Mouse (Mus musculus) CH12.LX (cell line): ENCODE measurements around the gene Gltpd2.

Experiments
- BHLHE40 ChIP-seq: IDR thresholded peaks from 2 replicates; pipeline ENCODE4 v1.6.1; 2011; ENCODE audit warnings: mild to moderate bottlenecking, low read depth, low read length, improper control_type of control experiment
- CHD1 ChIP-seq: IDR thresholded peaks from 2 replicates; pipeline ENCODE4 v1.6.1; 2012; ENCODE audit warnings: low read depth, low read length, improper control_type of control experiment, inconsistent platforms
- CTCF ChIP-seq, 2 experiments: IDR thresholded peaks in 1 of 2; conservative IDR thresholded peaks in 1 of 2; 2 replicates each; pipeline ENCODE4 v1.5.1; 2011 to 2012; ENCODE audit warnings: low read depth in 2 of 2, low read length in 2 of 2, improper control_type of control experiment in 1 of 2, inconsistent platforms in 1 of 2, mild to moderate bottlenecking in 1 of 2, moderate library complexity in 1 of 2
- ELF1 ChIP-seq: IDR thresholded peaks from 2 replicates; pipeline ENCODE4 v1.6.1; 2014; ENCODE audit warnings: low read depth, mild to moderate bottlenecking, inconsistent platforms, low read length, improper control_type of control experiment
- EP300 ChIP-seq: IDR thresholded peaks from 2 replicates; pipeline ENCODE4 v1.6.1; 2011; ENCODE audit warnings: low read length, improper control_type of control experiment
- HCFC1 ChIP-seq: IDR thresholded peaks from 2 replicates; pipeline ENCODE4 v1.6.1; 2012; ENCODE audit warnings: low read depth, mild to moderate bottlenecking, inconsistent platforms, low read length, improper control_type of control experiment
- JUND ChIP-seq: conservative IDR thresholded peaks from 2 replicates; pipeline ENCODE4 v1.6.1; 2011; ENCODE audit warnings: low read depth, low read length, improper control_type of control experiment
- NRF1 ChIP-seq: IDR thresholded peaks from 2 replicates; pipeline ENCODE4 v1.6.1; 2014; ENCODE audit warnings: low read depth, mild to moderate bottlenecking, inconsistent platforms, low read length, improper control_type of control experiment, moderate library complexity
- POLR2A ChIP-seq: IDR thresholded peaks from 2 replicates; pipeline ENCODE4 v1.6.1; 2011; ENCODE audit warnings: low read depth, mild to moderate bottlenecking, improper control_type of control experiment, low read length
- UBTF ChIP-seq: IDR thresholded peaks from 2 replicates; pipeline ENCODE4 v1.6.1; 2012; ENCODE audit warnings: low read depth, mild to moderate bottlenecking, inconsistent platforms, low read length, improper control_type of control experiment, moderate library complexity
- ZKSCAN1 ChIP-seq: IDR thresholded peaks from 2 replicates; pipeline ENCODE4 v1.6.1; 2012; ENCODE audit warnings: low read depth, inconsistent platforms, low read length, improper control_type of control experiment, borderline replicate concordance
- ZMIZ1 ChIP-seq: IDR thresholded peaks from 2 replicates; pipeline ENCODE4 v1.6.1; 2012; ENCODE audit warnings: low read depth, mild to moderate bottlenecking, inconsistent platforms, low read length, improper control_type of control experiment
- ZNF384 ChIP-seq: IDR thresholded peaks from 2 replicates; pipeline ENCODE4 v1.6.1; 2012; ENCODE audit warnings: low read depth, low read length, improper control_type of control experiment, inconsistent platforms

DNA sequence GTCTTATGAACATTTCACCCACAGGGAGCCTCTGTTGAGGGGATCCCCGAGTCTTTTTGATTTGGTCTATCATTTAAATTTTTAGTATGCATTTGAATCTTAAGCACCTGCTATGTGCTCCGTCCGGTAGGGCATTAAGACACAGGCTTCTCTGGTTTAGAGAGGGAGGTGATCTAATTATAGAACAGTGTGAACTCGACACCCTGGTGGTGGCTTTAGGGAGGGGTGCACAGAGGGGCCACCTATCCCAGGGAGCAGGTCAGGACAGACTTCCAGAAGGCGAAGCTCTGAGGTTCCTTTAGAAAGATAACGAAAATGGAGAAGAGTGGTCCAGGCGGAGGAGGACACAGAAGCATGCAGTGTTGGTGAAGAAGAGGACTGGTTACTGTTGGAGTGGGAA is 25.5 kb downstream of the Gltpd2 start:
- TF ChIP-seq CHD1 (no peak), POLR2A (no peak), ZNF384 (no peak), CTCF (conservative IDR thresholded peaks at IDR 0.05 in 1 of 2, IDR thresholded peaks at IDR 0.05 in 1 of 2; ENCODE audit: low read depth in 2 of 2, low read length in 2 of 2) (no peak), HCFC1 (no peak), BHLHE40 (no peak), ZKSCAN1 (no peak), JUND (no peak), UBTF (no peak), NRF1 (no peak), ELF1 (no peak), EP300 (no peak), ZMIZ1 (no peak)
